Mouse (Mus musculus) heart, adult 2 months (tissue): ENCODE measurements around the gene Rcor3. TPM values are rescaled to one million over a fixed set of nuclear protein-coding genes. Genes with fewer than 3 reads are reported as not detected.

ENCODE experiments used
- DNase-seq, 2 experiments: peaks; one replicate each; pipeline ENCODE4 v3.0.0; 2021
- H3K27ac ChIP-seq: fragments of 200-600 bp; 2 replicates; pipeline ENCODE4 v1.8.1; 2022
- H3K27me3 ChIP-seq: fragments of 200-500 bp; 2 replicates; pipeline ENCODE4 v1.6.1; 2012; ENCODE audit warnings: mild to moderate bottlenecking, low read length, inconsistent platforms, mixed read lengths; ENCODE audit not compliant: control insufficient read depth, insufficient read depth
- H3K36me3 ChIP-seq: fragments of 200-500 bp; 2 replicates; pipeline ENCODE4 v1.6.1; 2012; ENCODE audit warnings: low read length, inconsistent platforms; ENCODE audit not compliant: control insufficient read depth, insufficient read depth
- H3K4me1 ChIP-seq: fragments of 200-500 bp; 2 replicates; pipeline ENCODE4 v1.6.1; 2011; ENCODE audit warnings: low read length; ENCODE audit not compliant: control insufficient read depth, insufficient read depth
- H3K4me3 ChIP-seq: fragments of 200-600 bp; 2 replicates; pipeline ENCODE4 v1.8.1; 2022
- H3K79me2 ChIP-seq: fragments of 200-500 bp; replicated peaks from 2 replicates; pipeline ENCODE4 v1.6.1; 2012; ENCODE audit warnings: mild to moderate bottlenecking, inconsistent platforms, low read length, moderate library complexity, mixed read lengths; ENCODE audit not compliant: control insufficient read depth, insufficient read depth
- H3K9ac ChIP-seq: fragments of 200-500 bp; 2 replicates; pipeline ENCODE4 v1.6.1; 2012; ENCODE audit warnings: low read depth, mild to moderate bottlenecking, control low read depth, inconsistent platforms, low read length, mixed read lengths
- CTCF ChIP-seq: fragments of 200-600 bp; IDR thresholded peaks from 2 replicates; pipeline ENCODE4 v1.8.1; 2022; ENCODE audit warnings: antibody characterized with exemption, mild to moderate bottlenecking, moderate library complexity
- EP300 ChIP-seq: fragments of 200-500 bp; IDR thresholded peaks from 2 replicates; pipeline ENCODE4 v1.6.1; 2011; ENCODE audit warnings: low read depth, low read length, control low read depth; ENCODE audit not compliant: insufficient read depth
- POLR2A ChIP-seq: fragments of 200-500 bp; IDR thresholded peaks from 2 replicates; pipeline ENCODE4 v1.6.1; 2011; ENCODE audit warnings: mild to moderate bottlenecking, low read depth, low read length, control low read depth; ENCODE audit not compliant: insufficient read depth
- WGBS: fragments of 180-500 bp; shearing (Covaris S2); methylation state at CpG from one replicate; pipeline ENCODE4 v1.1.7; 2018; 5-methylcytosine and 5-hydroxymethylcytosine counted together
- intact Hi-C: fragments of 180-260 bp; cut with DNase I; formaldehyde crosslinking; loops from one replicate; pipeline ENCODE4 v1.15.1; 2025
- polyA plus RNA-seq: library from polyadenylated mRNA; depleted of rRNA; stranded (reverse); fragments of >200 nt; gene quantifications from 2 replicates; pipeline ENCODE4 v1.2.3, GENCODE M21; 2012
- total RNA-seq, 2 experiments: library from RNA; stranded (reverse); gene quantifications; 2 replicates each; pipeline ENCODE4 v1.2.3; 2021

Gene Rcor3
- total and polyA plus RNA-seq, 3 experiments = 26.3 to 38.3 (median 35.0) TPM

DNA sequence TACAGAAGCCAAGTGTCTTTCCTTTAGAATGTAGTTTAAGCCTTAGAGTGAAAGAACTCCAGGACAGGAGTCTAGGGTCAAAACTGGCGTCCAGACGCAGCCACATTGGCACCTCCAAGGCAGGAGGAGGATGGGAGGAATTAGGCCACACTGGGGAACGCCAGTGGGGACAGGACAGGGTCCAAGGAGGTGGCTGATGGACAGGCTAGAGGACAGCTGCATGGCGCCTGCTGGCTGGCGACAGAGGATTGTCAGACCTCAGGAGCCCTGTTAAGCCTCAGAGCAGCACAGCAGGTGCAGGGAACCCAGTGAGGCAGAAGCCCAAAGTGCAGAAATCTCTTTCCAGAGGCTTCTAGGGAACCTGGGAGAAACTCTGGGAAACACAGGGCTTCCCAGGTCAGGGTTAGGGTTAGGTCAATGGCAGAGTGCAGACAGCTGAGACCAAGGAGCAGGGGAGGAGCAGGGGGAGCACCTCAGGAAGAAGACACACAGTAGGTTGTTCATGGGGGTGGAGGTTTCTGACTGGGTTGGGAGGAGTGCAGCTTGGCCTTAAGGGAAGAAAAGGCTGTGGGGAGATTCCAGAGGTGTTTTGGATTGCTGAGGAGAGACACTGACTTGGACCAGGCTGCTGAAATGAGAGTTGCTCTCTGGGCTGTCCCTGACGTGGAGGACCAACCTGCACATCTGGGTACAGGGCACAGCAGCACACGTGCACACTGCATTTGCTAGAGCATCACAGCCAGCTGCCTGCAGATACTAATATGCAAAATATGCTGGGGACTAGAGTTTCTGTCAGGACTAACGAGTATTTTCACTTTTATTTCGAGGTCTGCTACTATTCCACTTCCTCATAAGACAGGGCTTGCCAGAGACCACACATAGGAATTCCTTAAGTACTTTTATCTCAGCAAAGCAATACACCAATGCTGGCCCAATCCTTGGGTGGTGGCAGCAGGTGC, 48.4 kb downstream of the Rcor3 start:
- intact Hi-C loops = loop anchor here (2.0 kb wide), 1 partner anchor 19 kb away; no protein-coding TSS in a partner anchor
- no peak overlapping the region for H3K4me3 ChIP-seq
- peak overlapping the region; percentile 23; the same call in 1 of the 2 replicates for H3K27ac ChIP-seq
- TF ChIP-seq CTCF = no peak
- TF ChIP-seq EP300 = no peak
- no peak for TF ChIP-seq POLR2A
- H3K9ac ChIP-seq = no peak overlapping the region
- DNase-seq = no peak
- H3K79me2 ChIP-seq = peaks cover 4% of the 10 kb centered on the region; the same call in 1 of the 2 replicates
- H3K36me3 ChIP-seq = no peaks in the 10 kb centered on the region
- no peaks in the 10 kb centered on the region for H3K27me3 ChIP-seq
- peaks cover 26% of the 10 kb centered on the region for H3K4me1 ChIP-seq
- WGBS = 80% methylated on average over 9 of the region's 9 CpGs

DNA sequence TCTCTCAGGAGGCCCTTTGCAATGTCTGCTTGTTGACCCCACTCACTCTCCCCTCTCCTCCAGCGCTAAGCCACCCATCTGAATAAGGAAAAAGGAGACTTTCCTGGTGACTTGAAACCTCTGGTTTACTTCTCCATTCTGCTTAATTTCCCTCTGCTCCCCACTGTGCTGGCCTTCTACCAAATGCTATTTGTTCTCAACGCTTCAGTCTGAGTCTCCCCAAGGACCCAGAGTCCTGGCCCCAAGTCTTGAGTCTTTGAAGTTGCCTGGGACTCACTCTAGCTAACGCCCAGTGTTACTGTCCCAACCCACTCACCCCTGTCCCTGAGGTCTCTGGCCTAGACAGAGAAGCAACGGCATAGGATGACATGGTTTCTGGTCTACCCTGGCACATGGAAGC, 49.9 kb downstream of the Rcor3 start:
- no peak overlapping the region for H3K27ac ChIP-seq
- no peak overlapping the region for H3K9ac ChIP-seq
- no peaks in the 10 kb centered on the region for H3K27me3 ChIP-seq
- TF ChIP-seq CTCF (no peak), EP300 (no peak), POLR2A (no peak)
- H3K36me3 ChIP-seq = no peaks in the 10 kb centered on the region
- WGBS = 54% methylated on average over 4 of the region's 4 CpGs
- DNase-seq = peak in 1 of 2 experiments; percentile 50
- H3K4me3 ChIP-seq = no peak overlapping the region
- peaks cover 4% of the 10 kb centered on the region; the same call in 1 of the 2 replicates for H3K79me2 ChIP-seq
- intact Hi-C loops = no loop called here
- peaks cover 26% of the 10 kb centered on the region for H3K4me1 ChIP-seq

DNA sequence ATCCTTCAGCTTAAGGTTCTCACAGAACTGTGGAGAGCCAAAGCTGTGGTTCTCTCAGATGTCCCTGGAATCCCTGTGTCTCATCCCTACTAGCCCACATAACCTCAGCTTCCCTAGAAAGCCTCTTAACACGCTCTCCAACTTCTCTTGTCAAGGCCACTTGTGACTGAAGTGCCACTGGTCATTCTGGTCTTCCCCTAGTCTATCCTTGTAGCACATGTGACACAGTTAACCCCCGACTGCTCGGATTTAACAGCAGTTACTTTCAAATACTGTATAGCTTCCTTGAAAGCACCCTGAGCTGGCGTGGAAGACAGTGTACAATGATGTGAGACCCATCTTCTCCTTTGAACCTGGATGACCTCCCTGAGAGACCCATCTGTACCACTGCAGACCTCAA, 50.8 kb downstream of the Rcor3 start:
- H3K79me2 ChIP-seq = peaks cover 5% of the 10 kb centered on the region; the same call in 1 of the 2 replicates
- H3K27me3 ChIP-seq = no peaks in the 10 kb centered on the region
- intact Hi-C loops = no loop called here
- no peak overlapping the region for H3K9ac ChIP-seq
- no peak overlapping the region for H3K27ac ChIP-seq
- TF ChIP-seq EP300 (no peak), CTCF (no peak), POLR2A (no peak)
- no peak overlapping the region for H3K4me3 ChIP-seq
- WGBS = 64% methylated on average over 4 of the region's 4 CpGs
- H3K36me3 ChIP-seq = no peaks in the 10 kb centered on the region
- peaks cover 26% of the 10 kb centered on the region for H3K4me1 ChIP-seq
- no peak for DNase-seq

DNA sequence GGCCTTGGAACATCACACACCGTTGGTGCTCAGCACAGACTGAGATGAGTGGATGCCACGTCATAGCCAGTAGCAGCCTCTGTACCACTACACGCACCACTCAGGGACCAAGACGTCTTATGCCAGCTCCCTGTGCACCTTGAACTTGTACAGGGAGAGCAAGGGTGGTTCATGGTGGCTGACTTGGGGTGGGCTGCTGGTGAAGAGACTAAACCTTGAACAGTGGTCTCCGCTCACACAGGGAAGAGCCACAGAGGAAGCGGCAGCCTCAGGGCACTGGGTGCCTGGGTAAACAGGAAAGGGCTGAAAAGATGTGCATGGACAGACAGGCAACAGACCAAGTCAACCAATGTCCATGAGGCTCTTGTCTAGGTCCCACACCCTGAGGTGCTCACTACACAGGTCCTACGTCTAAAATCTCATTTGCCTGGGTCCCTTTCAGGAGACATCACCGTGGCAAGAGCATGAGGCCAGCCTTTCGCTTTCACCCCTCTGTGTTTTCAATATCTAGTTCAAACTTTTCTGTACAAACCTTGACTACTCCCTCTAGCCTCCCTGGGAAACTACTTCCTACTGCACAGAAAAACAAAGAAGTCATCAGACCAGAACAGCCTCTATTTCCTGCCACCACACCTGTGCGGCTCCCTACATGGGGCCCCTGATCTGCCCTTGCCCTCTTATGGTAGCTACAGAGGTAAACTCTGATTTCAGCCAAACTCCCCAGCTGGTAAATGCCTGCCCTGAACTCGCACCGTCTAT, 51.4 kb downstream of the Rcor3 start:
- no peak overlapping the region for H3K9ac ChIP-seq
- no peak overlapping the region for H3K4me3 ChIP-seq
- peaks cover 5% of the 10 kb centered on the region; the same call in 1 of the 2 replicates for H3K79me2 ChIP-seq
- TF ChIP-seq EP300 = no peak
- 83% methylated on average over 12 of the region's 12 CpGs for WGBS
- no peak for DNase-seq
- H3K27me3 ChIP-seq = no peaks in the 10 kb centered on the region
- no peak overlapping the region for H3K27ac ChIP-seq
- intact Hi-C loops = no loop called here
- no peaks in the 10 kb centered on the region for H3K36me3 ChIP-seq
- peaks cover 26% of the 10 kb centered on the region for H3K4me1 ChIP-seq

DNA sequence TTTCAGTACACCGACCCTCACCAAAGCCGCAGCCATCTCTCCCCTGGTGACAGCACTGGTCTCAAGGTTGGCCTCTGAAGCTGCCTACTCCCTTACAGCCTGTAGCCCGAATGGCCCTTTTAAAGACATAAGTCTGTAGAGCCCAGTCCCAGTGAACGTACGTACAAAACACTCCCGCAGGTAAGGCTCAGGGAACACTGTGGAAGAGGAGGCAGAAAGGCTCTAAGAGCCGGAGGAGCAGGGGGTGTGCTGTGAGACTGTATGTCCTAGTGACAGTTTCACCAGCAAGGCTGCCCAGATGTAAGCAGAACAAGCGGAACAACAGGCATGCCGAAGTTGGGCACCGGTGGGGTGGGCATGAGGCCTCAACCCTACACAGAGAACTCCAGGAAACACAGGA, 52.6 kb downstream of the Rcor3 start:
- 93% methylated on average over 10 of the region's 10 CpGs for WGBS
- DNase-seq = no peak

More for the DNA sequence above, 52.6 kb downstream of the Rcor3 start:
- Histone ChIP-seq H3K4me1 (peaks cover 22% of the 10 kb centered on the region), H3K4me3 (no peak overlapping the region), H3K27ac (no peak overlapping the region), H3K9ac (no peak overlapping the region), H3K36me3 (no peaks in the 10 kb centered on the region), H3K79me2 (peaks cover 6% of the 10 kb centered on the region), H3K27me3 (no peaks in the 10 kb centered on the region)
- intact Hi-C loops = no loop called here
- TF ChIP-seq POLR2A = no peak
- TF ChIP-seq CTCF = no peak
- no peak for TF ChIP-seq EP300
